Mouse (Mus musculus) liver, embryonic 14.5 days (tissue): ENCODE data around the gene Abr. TPM values are rescaled to one million over a fixed set of nuclear protein-coding genes. Genes with fewer than 3 reads are reported as not detected.
A peak's percentile ranks its signal among the peaks of the same experiment; 100 is the strongest.

Experiments
- ATAC-seq: fragments of 200-750 bp; cut with Nextera tagmentation; 2 replicates; pipeline ENCODE4 v1.8.0; 2017; ENCODE audit warnings: moderate number of reproducible peaks, mild to moderate bottlenecking, moderate library complexity; ENCODE audit not compliant: insufficient read depth
- DNase-seq, 3 experiments: peaks; one replicate each; pipeline ENCODE4 v3.0.0-alpha.2; 2012 to 2013; ENCODE audit warnings: low read depth in 3 of 3, low spot score in 3 of 3
- H3K27ac ChIP-seq: fragments of 300-500 bp; sonication (generic); 2 replicates; pipeline ENCODE4 v1.5.1; 2014; ENCODE audit warnings: moderate library complexity, mild to moderate bottlenecking, control low read depth, inconsistent platforms
- H3K27me3 ChIP-seq: fragments of 300-500 bp; sonication (generic); 2 replicates; pipeline ENCODE4 v1.6.1; 2014; ENCODE audit warnings: mild to moderate bottlenecking, low read length, moderate library complexity; ENCODE audit not compliant: control insufficient read depth, insufficient read depth
- H3K36me3 ChIP-seq: fragments of 300-500 bp; sonication (generic); replicated peaks from 2 replicates; pipeline ENCODE4 v1.6.1; 2014; ENCODE audit warnings: low read depth; ENCODE audit not compliant: control insufficient read depth, insufficient read depth
- H3K4me1 ChIP-seq, 2 experiments: fragments of 200-500 bp in 1 of 2; fragments of 300-500 bp in 1 of 2; sonication (generic) in 1 of 2; replicated peaks; 2 replicates each; pipeline ENCODE4 v1.6.1; 2012 to 2014; ENCODE audit warnings: antibody characterized with exemption in 1 of 2, inconsistent platforms in 1 of 2, low read length in 1 of 2; ENCODE audit not compliant: control insufficient read depth in 2 of 2, insufficient read depth in 2 of 2
- H3K4me2 ChIP-seq: fragments of 300-500 bp; sonication (generic); 2 replicates; pipeline ENCODE4 v1.6.1; 2014; ENCODE audit warnings: low read depth, mild to moderate bottlenecking, control low read depth, moderate library complexity
- H3K4me3 ChIP-seq, 2 experiments: fragments of 200-500 bp in 1 of 2; fragments of 300-500 bp in 1 of 2; sonication (generic) in 1 of 2; 2 replicates each; pipeline ENCODE4 v1.5.1; 2012 to 2014; ENCODE audit warnings: low read depth in 2 of 2, low read length in 2 of 2, mild to moderate bottlenecking in 2 of 2, control low read depth in 1 of 2, inconsistent platforms in 1 of 2, moderate library complexity in 1 of 2; ENCODE audit not compliant: insufficient read depth in 1 of 2
- H3K9ac ChIP-seq: fragments of 300-500 bp; sonication (generic); replicated peaks from 2 replicates; pipeline ENCODE4 v1.6.1; 2014; ENCODE audit warnings: mild to moderate bottlenecking, control low read depth, moderate library complexity
- H3K9me3 ChIP-seq: fragments of 300-500 bp; sonication (generic); 2 replicates; pipeline ENCODE4 v1.6.1; 2016; ENCODE audit warnings: low read length, mixed read lengths; ENCODE audit not compliant: control insufficient read depth
- CTCF ChIP-seq: IDR thresholded peaks from 2 replicates; pipeline ENCODE4 v1.5.1; 2016; ENCODE audit warnings: antibody characterized with exemption, low read depth, control low read depth
- EP300 ChIP-seq: IDR thresholded peaks from 2 replicates; pipeline ENCODE4 v1.6.1; 2016; ENCODE audit warnings: antibody characterized with exemption, low read depth
- WGBS: fragments of 180-500 bp; shearing (Covaris S2); extraction: QIAGEN DNeasy Blood & Tissue Kit; methylation state at CpG from one replicate; pipeline ENCODE4 v1.1.7; 2014; ENCODE audit not compliant: insufficient replicate concordance; 5-methylcytosine and 5-hydroxymethylcytosine counted together
- polyA plus RNA-seq, 2 experiments: library from polyadenylated mRNA; depleted of rRNA in 1 of 2; stranded (reverse) in 1 of 2; unstranded in 1 of 2; fragments of >200 nt; fragmentation: Nextera tagmentation in 1 of 2; extraction: Ambion mirVana in 1 of 2; gene quantifications; 2 replicates each; pipeline versions ENCODE4 v1.2.1 to v1.2.3; 2012 to 2014

The Abr gene
- polyA plus RNA-seq, 2 experiments = 2.3 to 3.3 TPM

GRCm38 (mm10) chr11:76530168-76530935, 91.8 kb downstream of the Abr start:
- no peak for DNase-seq
- TF ChIP-seq CTCF (no peak), EP300 (no peak)
- WGBS = 63% methylated on average over 15 of the region's 15 CpGs

GRCm38 (mm10) chr11:76529352-76530141, 92.6 kb downstream of the Abr start:
- Histone ChIP-seq H3K9ac (no peak overlapping the region), H3K36me3 (no peaks in the 10 kb centered on the region), H3K4me2 (no peak overlapping the region), H3K27me3 (no peaks in the 10 kb centered on the region), H3K4me1 (no peaks in the 10 kb centered on the region), H3K27ac (no peak overlapping the region), H3K9me3 (no peaks in the 10 kb centered on the region), H3K4me3 (no peak overlapping the region)
- no peak for TF ChIP-seq EP300
- no peak for TF ChIP-seq CTCF
- DNase-seq (no peak), ATAC-seq (no peak)
- 43% methylated on average over 6 of the region's 6 CpGs for WGBS

More at GRCm38 (mm10) chr11:76530168-76530935, 91.8 kb downstream of the Abr start:
- no peak for ATAC-seq
- Histone ChIP-seq H3K36me3 (no peaks in the 10 kb centered on the region), H3K9me3 (no peaks in the 10 kb centered on the region), H3K4me1 (no peaks in the 10 kb centered on the region), H3K4me2 (no peak overlapping the region), H3K27ac (no peak overlapping the region), H3K4me3 (no peak overlapping the region), H3K9ac (no peak overlapping the region), H3K27me3 (no peaks in the 10 kb centered on the region)

- Histone ChIP-seq H3K9ac (no peak overlapping the region), H3K4me1 (no peaks in the 10 kb centered on the region), H3K36me3 (no peaks in the 10 kb centered on the region), H3K4me3 (no peak overlapping the region), H3K9me3 (no peaks in the 10 kb centered on the region), H3K4me2 (no peak overlapping the region), H3K27me3 (no peaks in the 10 kb centered on the region), H3K27ac (no peak overlapping the region)
- WGBS = 72% methylated on average over 4 of the region's 4 CpGs
- ATAC-seq (no peak), DNase-seq (no peak)
- TF ChIP-seq EP300 = no peak
- no peak for TF ChIP-seq CTCF
Measured at GRCm38 (mm10) chr11:76525646-76526351, 96.3 kb downstream of the Abr start.

GRCm38 (mm10) chr11:76524947-76525346, 97.2 kb downstream of the Abr start:
- no peak overlapping the region for H3K4me3 ChIP-seq
- ATAC-seq (no peak), DNase-seq (peak; percentile 16 to 20 (median 17))
- H3K9me3 ChIP-seq = no peaks in the 10 kb centered on the region
- TF ChIP-seq EP300 (no peak), CTCF (peak; percentile 91)
- H3K36me3 ChIP-seq = no peaks in the 10 kb centered on the region
- no peaks in the 10 kb centered on the region for H3K4me1 ChIP-seq
- H3K9ac ChIP-seq = no peak overlapping the region
- WGBS = 6% methylated on average over 8 of the region's 8 CpGs
- no peak overlapping the region for H3K27ac ChIP-seq
- H3K4me2 ChIP-seq = no peak overlapping the region
- H3K27me3 ChIP-seq = no peaks in the 10 kb centered on the region
